Mouse (Mus musculus): ENCODE results near the gene Trappc6a. TPM values are rescaled to one million over a fixed set of nuclear protein-coding genes. Genes with fewer than 3 reads are reported as not detected.
A peak's percentile ranks its signal among the peaks of the same experiment; 100 is the strongest.

The Trappc6a gene
- polyA plus RNA-seq, 1 experiment from 2014 or later, result 65.2 TPM

- H3K27ac ChIP-seq (replicated peaks), result no peak overlapping the region
- DNase-seq (ENCODE audit: low spot score), result no peak
- no peak overlapping the region for H3K4me3 ChIP-seq
- H3K9me3 ChIP-seq (replicated peaks), result no peaks in the 10 kb centered on the region
- H3K27me3 ChIP-seq (ENCODE audit: low read depth, poor library complexity, severe bottlenecking), result peaks cover 26% of the 10 kb centered on the region
- peaks cover 6% of the 10 kb centered on the region; the same call in 1 of the 2 replicates for H3K36me3 ChIP-seq
- WGBS, result 78% methylated on average over 6 of the region's 6 CpGs
- peaks cover 28% of the 10 kb centered on the region for H3K4me1 ChIP-seq
Observed at GRCm38 (mm10) chr7:19512353-19512752, 4.2 kb downstream of the Trappc6a start.

- Histone ChIP-seq H3K4me1 (peaks cover 26% of the 10 kb centered on the region), H3K27ac (replicated peaks) (peak within 1 kb of the TSS; percentile 71)
- whole genome bisulfite sequencing, result 4% methylated on average over 29 of the region's 29 CpGs
Observed at GRCm38 (mm10) chr7:19517652-19518365, 9.6 kb downstream of the Trappc6a start, which contains the start of gene Nkpd1. Nkpd1 (plus strand) TSS chr7:19517838.

GRCm38 (mm10) chr7:19520032-19520431 is 11.8 kb downstream of the Trappc6a start:
- Histone ChIP-seq H3K27me3 (ENCODE audit: low read depth, poor library complexity, severe bottlenecking) (peaks cover 100% of the 10 kb centered on the region), H3K4me1 (peaks cover 42% of the 10 kb centered on the region), H3K27ac (replicated peaks) (peak overlapping the region; percentile 65), H3K36me3 (no peaks in the 10 kb centered on the region), H3K4me3 (peak overlapping the region; percentile 49), H3K9me3 (replicated peaks) (no peaks in the 10 kb centered on the region)
- no peak for DNase-seq (ENCODE audit: low spot score)
- WGBS, result 3% methylated on average over 23 of the region's 23 CpGs

More at GRCm38 (mm10) chr7:19517652-19518365, 9.6 kb downstream of the Trappc6a start, which contains the start of gene Nkpd1:
- H3K27me3 ChIP-seq (ENCODE audit: low read depth, poor library complexity, severe bottlenecking), result peaks cover 81% of the 10 kb centered on the region
- H3K36me3 ChIP-seq, result no peaks in the 10 kb centered on the region
- no peaks in the 10 kb centered on the region for H3K9me3 ChIP-seq (replicated peaks)
- peak within 1 kb of the TSS; percentile 51 for H3K4me3 ChIP-seq
- DNase-seq (ENCODE audit: low spot score), result peak; percentile 46

GRCm38 (mm10) chr7:19523017-19523756 is 15.0 kb downstream of the Trappc6a start:
- no peaks in the 10 kb centered on the region for H3K36me3 ChIP-seq
- DNase-seq (ENCODE audit: low spot score), result no peak
- peak overlapping the region; percentile 57 for H3K4me3 ChIP-seq
- no peaks in the 10 kb centered on the region for H3K9me3 ChIP-seq (replicated peaks)
- 16% methylated on average over 72 of the region's 72 CpGs for WGBS
- peaks cover 84% of the 10 kb centered on the region for H3K27me3 ChIP-seq (ENCODE audit: low read depth, poor library complexity, severe bottlenecking)
- H3K4me1 ChIP-seq, result peaks cover 33% of the 10 kb centered on the region
- no peak overlapping the region; the same call in 1 of the 2 replicates for H3K27ac ChIP-seq (replicated peaks)

- 2% methylated on average over 64 of the region's 64 CpGs for WGBS
- Histone ChIP-seq H3K4me1 (peaks cover 33% of the 10 kb centered on the region), H3K27ac (replicated peaks) (peak overlapping the region; percentile 68), H3K27me3 (ENCODE audit: low read depth, poor library complexity, severe bottlenecking) (peaks cover 77% of the 10 kb centered on the region), H3K4me3 (peak overlapping the region; percentile 57), H3K36me3 (peaks cover 6% of the 10 kb centered on the region), H3K9me3 (replicated peaks) (no peaks in the 10 kb centered on the region)
- peak; percentile 78 for DNase-seq (ENCODE audit: low spot score)
Observed at GRCm38 (mm10) chr7:19523757-19524419, 15.7 kb downstream of the Trappc6a start.

GRCm38 (mm10) chr7:19524420-19525104 is 16.4 kb downstream of the Trappc6a start:
- peaks cover 32% of the 10 kb centered on the region for H3K4me1 ChIP-seq

GRCm38 (mm10) chr7:19525105-19525481 is 16.9 kb downstream of the Trappc6a start:
- no peak for DNase-seq (ENCODE audit: low spot score)
- H3K4me3 ChIP-seq, result no peak overlapping the region; the same call in 1 of the 2 replicates
- H3K27ac ChIP-seq (replicated peaks), result no peak overlapping the region
- no peaks in the 10 kb centered on the region for H3K9me3 ChIP-seq (replicated peaks)
- H3K36me3 ChIP-seq, result peaks cover 18% of the 10 kb centered on the region
- peaks cover 26% of the 10 kb centered on the region for H3K4me1 ChIP-seq
- H3K27me3 ChIP-seq (ENCODE audit: low read depth, poor library complexity, severe bottlenecking), result peaks cover 65% of the 10 kb centered on the region
- 67% methylated on average over 2 of the region's 2 CpGs for WGBS

More at GRCm38 (mm10) chr7:19524420-19525104, 16.4 kb downstream of the Trappc6a start:
- no peak for DNase-seq (ENCODE audit: low spot score)
- Histone ChIP-seq H3K4me3 (peak overlapping the region; percentile 57), H3K27ac (replicated peaks) (peak overlapping the region; percentile 68), H3K27me3 (ENCODE audit: low read depth, poor library complexity, severe bottlenecking) (peaks cover 70% of the 10 kb centered on the region), H3K9me3 (replicated peaks) (no peaks in the 10 kb centered on the region), H3K36me3 (peaks cover 12% of the 10 kb centered on the region)
- WGBS, result 15% methylated on average over 24 of the region's 24 CpGs

- Histone ChIP-seq H3K4me1 (no peaks in the 10 kb centered on the region), H3K9me3 (replicated peaks) (no peaks in the 10 kb centered on the region), H3K27me3 (ENCODE audit: low read depth, poor library complexity, severe bottlenecking) (peaks cover 5% of the 10 kb centered on the region; the same call in 1 of the 2 replicates), H3K4me3 (no peak overlapping the region), H3K36me3 (peaks cover 78% of the 10 kb centered on the region), H3K27ac (replicated peaks) (no peak overlapping the region)
- 76% methylated on average over 10 of the region's 10 CpGs for WGBS
- no peak for DNase-seq (ENCODE audit: low spot score)
Observed at GRCm38 (mm10) chr7:19531077-19531476, 22.9 kb downstream of the Trappc6a start.

GRCm38 (mm10) chr7:19532240-19532639 is 24.0 kb downstream of the Trappc6a start:
- H3K9me3 ChIP-seq (replicated peaks), result no peaks in the 10 kb centered on the region
- no peaks in the 10 kb centered on the region for H3K4me1 ChIP-seq
- 95% methylated on average over 14 of the region's 14 CpGs for WGBS
- H3K36me3 ChIP-seq, result peaks cover 81% of the 10 kb centered on the region
- no peaks in the 10 kb centered on the region for H3K27me3 ChIP-seq (ENCODE audit: low read depth, poor library complexity, severe bottlenecking)
- DNase-seq (ENCODE audit: low spot score), result no peak
- no peak overlapping the region for H3K4me3 ChIP-seq
- no peak overlapping the region for H3K27ac ChIP-seq (replicated peaks)

GRCm38 (mm10) chr7:19534676-19535075 is 26.5 kb downstream of the Trappc6a start:
- no peaks in the 10 kb centered on the region for H3K27me3 ChIP-seq (ENCODE audit: low read depth, poor library complexity, severe bottlenecking)
- no peak overlapping the region for H3K27ac ChIP-seq (replicated peaks)
- H3K36me3 ChIP-seq, result peaks cover 67% of the 10 kb centered on the region
- no peak for DNase-seq (ENCODE audit: low spot score)
- no peaks in the 10 kb centered on the region for H3K9me3 ChIP-seq (replicated peaks)
- no peaks in the 10 kb centered on the region for H3K4me1 ChIP-seq
- H3K4me3 ChIP-seq, result no peak overlapping the region
- 98% methylated on average over 10 of the region's 10 CpGs for WGBS

- H3K36me3 ChIP-seq, result peaks cover 7% of the 10 kb centered on the region
- 92% methylated on average over 2 of the region's 2 CpGs for WGBS
- no peak overlapping the region for H3K4me3 ChIP-seq
- no peaks in the 10 kb centered on the region for H3K27me3 ChIP-seq (ENCODE audit: low read depth, poor library complexity, severe bottlenecking)
- no peak for DNase-seq (ENCODE audit: low spot score)
- no peak overlapping the region for H3K27ac ChIP-seq (replicated peaks)
- H3K4me1 ChIP-seq, result peaks cover 9% of the 10 kb centered on the region; the same call in 1 of the 2 replicates
- no peaks in the 10 kb centered on the region for H3K9me3 ChIP-seq (replicated peaks)
Observed at GRCm38 (mm10) chr7:19540771-19541566, 32.8 kb downstream of the Trappc6a start.
